Mouse (Mus musculus) C2C12 (cell line): ENCODE measurements around the gene Npc1l1. TPM values are rescaled to one million over a fixed set of nuclear protein-coding genes. Genes with fewer than 3 reads are reported as not detected.

Source experiments
- H3K27me3 ChIP-seq: one replicate; pipeline ENCODE4 v1.6.1; 2011; ENCODE audit not compliant: control insufficient read depth, insufficient read depth, insufficient read length
- H3K36me3 ChIP-seq: one replicate; pipeline ENCODE4 v1.6.1; 2011; ENCODE audit not compliant: control insufficient read depth, insufficient read depth
- H3K4me3 ChIP-seq: one replicate; pipeline ENCODE4 v1.5.1; 2011; ENCODE audit warnings: mild to moderate bottlenecking, control low read depth; ENCODE audit not compliant: poor library complexity, insufficient read depth, severe bottlenecking
- H3K79me2 ChIP-seq: one replicate; pipeline ENCODE4 v1.6.1; 2011; ENCODE audit not compliant: control insufficient read depth, insufficient read depth
- H3K79me3 ChIP-seq: one replicate; pipeline ENCODE4 v1.6.1; 2011; ENCODE audit warnings: low read depth, control low read depth
- H3ac ChIP-seq: one replicate; pipeline ENCODE3; 2011; ENCODE audit warnings: low read depth; ENCODE audit not compliant: control insufficient read depth, insufficient read length
- CEBPB ChIP-seq: IDR thresholded peaks from one replicate; pipeline ENCODE4 v1.6.1; 2011; ENCODE audit warnings: low read depth, mild to moderate bottlenecking, control low read depth, moderate library complexity
- CTCF ChIP-seq: IDR thresholded peaks from one replicate; pipeline ENCODE4 v1.5.1; 2011; ENCODE audit not compliant: control insufficient read depth, insufficient read depth, insufficient read length
- FOSL1 ChIP-seq: IDR thresholded peaks from one replicate; pipeline ENCODE4 v1.8.0; 2011; ENCODE audit warnings: mild to moderate bottlenecking, low read length; ENCODE audit not compliant: poor library complexity, insufficient read depth, severe bottlenecking
- MAX ChIP-seq: IDR thresholded peaks from one replicate; pipeline ENCODE4 v1.6.1; 2011; ENCODE audit warnings: mild to moderate bottlenecking, control low read depth
- MYOD1 ChIP-seq: IDR thresholded peaks from one replicate; pipeline ENCODE4 v1.6.1; 2011; ENCODE audit warnings: low read depth; ENCODE audit not compliant: control insufficient read depth, insufficient read length
- MYOG ChIP-seq: IDR thresholded peaks from one replicate; pipeline ENCODE4 v1.6.1; 2011; ENCODE audit not compliant: control insufficient read depth, insufficient read length; ENCODE audit errors: extremely low read depth
- USF1 ChIP-seq: IDR thresholded peaks from one replicate; pipeline ENCODE4 v1.6.1; 2011; ENCODE audit warnings: low read depth, mild to moderate bottlenecking, control low read depth, moderate library complexity
- polyA plus RNA-seq: library from polyadenylated mRNA; unstranded; fragments of >200 nt; fragmentation: generic; extraction: Trizol; gene quantifications from one replicate; pipeline ENCODE4 v1.2.1, GENCODE M21; 2012; ENCODE audit warnings: missing spikeins

The Npc1l1 gene
- polyA plus RNA-seq, 1 experiment = 0.01 TPM

GRCm38 (mm10) chr11:6252824-6253223, 22.9 kb upstream of the Npc1l1 start:
- H3ac ChIP-seq = no peak overlapping the region
- H3K79me3 ChIP-seq = no peaks in the 10 kb centered on the region
- peaks cover 3% of the 10 kb centered on the region for H3K36me3 ChIP-seq
- H3K79me2 ChIP-seq = no peaks in the 10 kb centered on the region
- TF ChIP-seq MYOG (no peak), CEBPB (no peak), FOSL1 (no peak), CTCF (no peak), USF1 (no peak), MAX (no peak), MYOD1 (no peak)
- H3K4me3 ChIP-seq = no peak overlapping the region
- peaks cover 6% of the 10 kb centered on the region for H3K27me3 ChIP-seq

- peaks cover 6% of the 10 kb centered on the region for H3K27me3 ChIP-seq
- no peaks in the 10 kb centered on the region for H3K36me3 ChIP-seq
- TF ChIP-seq CTCF (no peak), MYOD1 (no peak), MYOG (no peak)
- H3K4me3 ChIP-seq = no peak overlapping the region
- no peaks in the 10 kb centered on the region for H3K79me3 ChIP-seq
- H3K79me2 ChIP-seq = no peaks in the 10 kb centered on the region
- no peak overlapping the region for H3ac ChIP-seq
Observed at GRCm38 (mm10) chr11:6252248-6252647, 22.3 kb upstream of the Npc1l1 start.

DNA sequence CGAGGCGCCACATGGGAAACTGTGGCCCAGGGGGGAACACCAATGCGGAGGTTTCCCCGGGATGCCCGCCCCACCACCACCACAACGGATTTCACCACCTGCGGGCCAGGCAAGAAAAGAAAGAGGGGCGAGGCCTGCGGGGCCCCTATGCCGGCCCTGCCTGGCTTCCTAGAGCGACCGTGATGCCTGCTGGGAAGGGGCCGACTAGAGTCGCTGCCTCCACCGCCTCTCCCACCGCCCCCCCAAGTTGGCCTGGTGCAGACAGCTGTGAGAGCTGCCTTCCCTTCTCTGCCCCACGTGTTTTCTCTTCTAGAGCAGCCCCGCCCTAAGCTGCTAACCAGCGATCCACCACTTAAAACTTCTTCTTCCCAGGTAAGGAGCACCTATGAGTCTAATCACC, 14.8 kb upstream of the Npc1l1 start:
- Histone ChIP-seq H3K36me3 (no peaks in the 10 kb centered on the region), H3K79me3 (no peaks in the 10 kb centered on the region), H3ac (no peak overlapping the region), H3K27me3 (no peaks in the 10 kb centered on the region), H3K4me3 (no peak overlapping the region), H3K79me2 (no peaks in the 10 kb centered on the region)
- TF ChIP-seq USF1 = no peak
- no peak for TF ChIP-seq FOSL1
- no peak for TF ChIP-seq MYOD1
- TF ChIP-seq MAX = no peak
- no peak for TF ChIP-seq CEBPB
- TF ChIP-seq CTCF = no peak
- TF ChIP-seq MYOG = no peak

DNA sequence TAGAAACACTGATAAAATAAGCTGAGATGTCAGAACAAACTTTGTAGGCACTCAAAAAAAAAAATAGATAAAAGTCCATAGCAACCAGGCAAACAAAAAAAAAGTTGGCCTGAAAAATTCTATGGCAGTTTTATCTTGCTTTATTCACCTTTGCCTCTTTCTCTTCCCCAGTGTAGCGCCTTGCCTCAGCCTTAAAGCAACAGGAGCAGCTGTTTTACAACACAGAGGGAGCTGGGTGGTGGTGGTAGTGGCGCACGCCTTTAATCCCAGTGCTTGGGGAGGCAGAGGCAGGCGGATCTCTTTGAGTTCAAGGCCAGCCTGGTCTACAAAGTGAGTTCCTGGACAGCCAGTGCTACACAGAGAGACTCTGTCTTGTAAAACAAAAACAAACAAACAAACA, 3.1 kb upstream of the Npc1l1 start:
- no peak overlapping the region for H3ac ChIP-seq

GRCm38 (mm10) chr11:6224541-6225229, 5.3 kb downstream of the Npc1l1 start:
- Histone ChIP-seq H3K27me3 (peaks cover 62% of the 10 kb centered on the region), H3K4me3 (no peak overlapping the region), H3K36me3 (no peaks in the 10 kb centered on the region), H3K79me3 (no peaks in the 10 kb centered on the region), H3K79me2 (no peaks in the 10 kb centered on the region), H3ac (no peak overlapping the region)
- TF ChIP-seq MYOD1 = no peak
- TF ChIP-seq MAX = no peak
- no peak for TF ChIP-seq CEBPB
- no peak for TF ChIP-seq CTCF
- TF ChIP-seq USF1 = no peak
- TF ChIP-seq FOSL1 = no peak

More for the DNA sequence above, 3.1 kb upstream of the Npc1l1 start:
- no peaks in the 10 kb centered on the region for H3K79me3 ChIP-seq
- TF ChIP-seq MAX (no peak), CTCF (no peak), MYOD1 (no peak), MYOG (no peak), USF1 (no peak), FOSL1 (no peak), CEBPB (no peak)
- peaks cover 22% of the 10 kb centered on the region for H3K27me3 ChIP-seq
- no peaks in the 10 kb centered on the region for H3K36me3 ChIP-seq
- no peaks in the 10 kb centered on the region for H3K79me2 ChIP-seq
- no peak overlapping the region for H3K4me3 ChIP-seq

DNA sequence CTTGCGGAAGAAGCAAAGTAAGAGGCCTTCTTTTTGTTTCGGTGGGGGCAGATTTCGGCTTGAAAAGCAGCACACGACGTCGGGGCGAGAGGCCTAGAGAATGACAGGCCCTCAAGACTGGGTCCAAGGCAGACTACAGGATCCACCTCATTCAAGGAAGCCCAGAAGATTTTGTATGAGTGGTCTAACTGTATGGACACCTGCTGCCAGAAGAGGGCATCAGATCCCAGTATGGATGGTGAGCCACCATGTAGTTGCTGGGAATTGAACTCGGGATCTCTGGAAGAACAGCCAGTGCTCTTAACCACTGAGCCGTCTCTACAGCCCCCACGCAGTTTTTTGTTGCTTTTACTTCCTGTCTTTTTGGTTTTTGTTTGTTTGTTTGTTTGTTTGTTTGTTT, 7.8 kb downstream of the Npc1l1 start:
- no peak overlapping the region for H3K4me3 ChIP-seq
- no peaks in the 10 kb centered on the region for H3K36me3 ChIP-seq
- peaks cover 49% of the 10 kb centered on the region for H3K27me3 ChIP-seq
- TF ChIP-seq MAX = no peak
- TF ChIP-seq USF1 = no peak
- TF ChIP-seq FOSL1 = no peak
- TF ChIP-seq CEBPB = no peak
- TF ChIP-seq MYOD1 = no peak
- no peak for TF ChIP-seq MYOG
- no peaks in the 10 kb centered on the region for H3K79me3 ChIP-seq
- no peak overlapping the region for H3ac ChIP-seq
- no peaks in the 10 kb centered on the region for H3K79me2 ChIP-seq
